Mouse (Mus musculus) CD4-positive, CD25-positive, alpha-beta regulatory T cell (primary cell): ENCODE measurements around the gene Nfatc2ip. TPM values are rescaled to one million over a fixed set of nuclear protein-coding genes. Genes with fewer than 3 reads are reported as not detected.

Source experiments
- polyA plus RNA-seq: library from polyadenylated mRNA; unstranded; fragments of 100-300 nt; shearing (Covaris generic); gene quantifications from one replicate; pipeline ENCODE4 v1.2.1, GENCODE M21; 2017

Gene Nfatc2ip
- polyA plus RNA-seq: 5.1 TPM

GRCm38 (mm10) chr7:126396298-126397119 lies at the start of gene Nfatc2ip:
TSS of gene Nfatc2ip (minus strand) at chr7:126396737.

GRCm38 (mm10) chr7:126428631-126429502 lies 32.3 kb upstream of the Nfatc2ip start, which contains the start of gene Rabep2:
TSS of gene Rabep2 (plus strand) at chr7:126428759.

GRCm38 (mm10) chr7:126414725-126415124 lies 18.2 kb upstream of the Nfatc2ip start, which contains the start of gene Cd19:
TSS of gene Cd19 (minus strand) at chr7:126414889.

GRCm38 (mm10) chr7:126377278-126378158 lies 19.0 kb downstream of the Nfatc2ip start, which contains the start of gene Spns1:
TSS of gene Spns1 (minus strand) at chr7:126377450.

GRCm38 (mm10) chr7:126369393-126369792 lies 27.1 kb downstream of the Nfatc2ip start, which contains the start of gene Lat:
TSS of gene Lat (minus strand) at chr7:126369570.

Other genes starting within 250 kb of the Nfatc2ip start
- gene Xpo6, start 196.2 kb downstream of the Nfatc2ip start, polyA plus RNA-seq: 226 TPM
- 65.8 TPM for gene Sbk1, start 124.1 kb downstream of the Nfatc2ip start, polyA plus RNA-seq
- gene Lat, start 27.2 kb downstream of the Nfatc2ip start, polyA plus RNA-seq: 801 TPM
- gene Spns1, start 19.3 kb downstream of the Nfatc2ip start, polyA plus RNA-seq: 59.5 TPM
- 2.3 TPM for gene Cd19, start 18.2 kb upstream of the Nfatc2ip start, polyA plus RNA-seq
- gene Rabep2, start 32.0 kb upstream of the Nfatc2ip start, polyA plus RNA-seq: 59.4 TPM
- 0.31 TPM for gene Atp2a1, start 66.4 kb upstream of the Nfatc2ip start, polyA plus RNA-seq
- 47.6 TPM for gene Sh2b1, start 78.7 kb upstream of the Nfatc2ip start, polyA plus RNA-seq
- 110 TPM for gene Tufm, start 90.6 kb upstream of the Nfatc2ip start, polyA plus RNA-seq
- 111 TPM for gene Atxn2l, start 106.7 kb upstream of the Nfatc2ip start, polyA plus RNA-seq
- gene Eif3c, start 169.7 kb upstream of the Nfatc2ip start, polyA plus RNA-seq: 186 TPM
- 2.1 TPM for gene Apobr, start 188.2 kb upstream of the Nfatc2ip start, polyA plus RNA-seq
- gene Cln3, start 189.1 kb upstream of the Nfatc2ip start, polyA plus RNA-seq: 94.3 TPM
- not detected for gene Il27, start 198.2 kb upstream of the Nfatc2ip start, polyA plus RNA-seq
- 0.34 TPM for gene Nupr1, start 234.1 kb upstream of the Nfatc2ip start, polyA plus RNA-seq